Mouse (Mus musculus) spleen, postnatal 10 days (tissue): Measurements from ENCODE around the gene Alg6.

Experiments used
- DNase-seq, 2 experiments: peaks; one replicate each; pipeline ENCODE4 v3.0.0; 2021 to 2022; ENCODE audit warnings: low spot score in 2 of 2

Gene Alg6

DNA sequence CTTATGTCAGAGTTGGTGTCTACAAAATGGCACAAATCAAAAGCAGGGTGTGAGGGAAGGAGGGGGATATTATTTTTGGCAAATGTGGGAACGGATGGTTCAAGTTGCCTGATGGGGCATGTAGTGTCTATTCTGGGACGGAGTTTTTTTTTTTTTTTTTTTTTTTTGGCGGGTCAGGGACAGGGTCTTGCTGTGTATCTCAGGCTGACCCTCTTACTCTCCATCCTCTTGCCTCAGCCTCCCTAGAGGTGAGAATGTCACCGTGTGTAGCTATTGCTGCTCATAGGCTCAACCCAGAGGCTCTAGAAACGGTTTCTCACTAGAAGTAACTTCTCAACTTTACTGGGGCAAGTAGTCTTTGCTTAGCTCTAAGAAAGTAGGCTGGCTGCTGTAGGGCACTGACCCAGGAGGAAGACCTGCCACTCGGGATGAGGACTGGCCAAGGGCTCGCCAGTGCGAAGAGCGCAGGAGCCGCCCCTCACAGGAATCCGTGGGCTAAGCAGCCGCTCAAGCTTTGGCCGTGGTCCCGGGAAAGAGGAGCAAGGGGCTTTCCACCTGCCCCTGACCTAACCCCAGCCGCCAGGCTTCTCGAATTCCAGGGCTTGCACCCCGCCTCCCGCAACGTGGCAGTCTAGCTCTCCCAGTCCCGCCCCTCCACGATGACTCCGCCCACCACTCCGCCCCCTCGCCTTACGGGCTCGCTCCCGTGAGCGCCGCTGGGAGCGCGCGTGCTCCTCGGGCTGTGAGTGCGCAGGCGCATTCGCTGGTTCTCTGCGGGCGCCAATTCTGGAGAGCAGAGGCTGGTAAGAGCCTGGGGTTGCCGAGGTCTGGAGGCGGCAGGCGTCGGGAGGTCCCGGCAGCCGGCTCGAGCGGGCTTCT is at the start of gene Alg6:
TSS of gene Alg6 (plus strand) at position 761 of the 879 bp plus-strand sequence.
- DNase-seq: peak; percentile 94 to 97

DNA sequence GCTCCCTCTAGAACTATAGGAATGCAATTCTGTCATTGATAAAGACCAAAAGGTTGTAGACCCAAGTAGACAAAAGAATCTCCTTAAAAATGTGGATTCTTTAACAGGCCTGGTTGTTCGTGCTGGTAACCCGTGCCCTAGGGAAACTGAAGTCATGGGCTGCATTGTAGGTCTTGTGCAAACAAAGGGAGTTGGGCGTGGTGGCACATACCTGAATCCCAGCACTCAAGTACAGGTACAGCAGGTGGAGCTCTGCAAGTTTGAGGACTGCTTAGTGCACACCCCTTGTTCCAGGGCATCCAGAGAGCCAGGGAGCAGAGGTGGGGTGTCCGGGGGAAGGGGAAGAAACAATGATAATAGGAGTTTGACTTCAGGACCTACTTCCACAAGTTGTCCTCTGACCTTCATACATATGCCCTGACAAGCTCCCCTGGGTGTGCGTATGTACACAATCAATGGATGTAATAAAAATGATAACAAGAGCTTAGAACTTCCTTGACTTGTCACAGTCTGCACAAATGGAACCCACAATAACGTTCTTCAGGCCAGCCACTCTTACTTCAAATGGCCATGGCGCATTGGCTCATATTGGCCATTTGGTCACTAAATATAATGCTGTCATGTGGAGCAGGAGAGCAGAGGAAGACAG is 45.1 kb upstream of the Alg6 start:
- DNase-seq: no peak

GRCm38 (mm10) chr4:99675191-99675590 is 40.3 kb upstream of the Alg6 start:
- DNase-seq: no peak

GRCm38 (mm10) chr4:99683941-99684340 is 31.5 kb upstream of the Alg6 start:
- no peak for DNase-seq

- DNase-seq: no peak
Measured at GRCm38 (mm10) chr4:99686308-99686707, 29.2 kb upstream of the Alg6 start.

DNA sequence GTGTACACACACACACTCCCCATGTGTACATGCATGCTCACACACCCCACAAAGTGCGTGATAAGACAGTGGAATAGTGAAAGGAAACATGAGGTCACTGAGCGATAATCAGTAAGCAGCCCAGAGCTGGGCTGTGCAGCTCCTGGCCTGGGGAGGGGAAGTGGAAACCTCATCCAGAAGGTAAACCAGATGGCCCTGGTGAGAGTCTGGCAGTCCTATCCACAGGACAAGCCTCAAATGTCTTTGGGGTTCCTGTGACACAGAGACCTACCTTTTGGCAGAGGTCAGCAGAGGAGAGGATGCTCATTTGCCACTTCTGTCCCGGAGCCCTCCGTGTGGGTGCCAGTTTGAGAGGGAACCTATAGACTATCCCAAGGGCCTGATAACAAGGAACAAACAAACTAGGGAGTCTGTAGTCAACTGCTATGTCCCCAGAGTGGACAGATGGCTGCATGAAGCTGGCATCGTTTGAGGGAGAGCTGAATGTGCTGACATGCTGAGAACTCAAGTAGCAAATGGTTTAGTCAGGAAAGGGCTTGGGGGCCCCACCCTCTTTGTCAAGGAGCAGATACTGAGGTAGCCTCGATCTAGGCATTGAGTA is 2.8 kb upstream of the Alg6 start:
- no peak for DNase-seq

DNA sequence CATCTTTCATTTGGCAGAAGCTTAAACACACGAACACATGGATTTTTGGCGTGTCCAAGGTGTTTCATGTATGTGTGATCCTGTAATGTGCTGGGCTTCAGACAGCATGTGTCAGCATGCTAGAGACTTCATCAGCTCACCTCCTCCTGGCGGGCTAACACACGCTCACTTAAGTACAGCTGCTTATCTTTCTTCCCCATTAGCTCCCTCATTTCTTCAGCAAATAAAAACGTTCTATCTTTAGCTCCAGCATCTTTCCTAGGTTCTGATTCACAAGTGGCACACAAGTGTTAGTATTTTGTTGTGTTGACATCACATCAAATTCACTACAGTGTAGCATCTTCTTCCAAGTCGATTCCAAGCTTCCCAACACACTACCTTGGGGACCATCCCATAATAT is 1.5 kb upstream of the Alg6 start:
- no peak for DNase-seq

- no peak for DNase-seq
Measured at GRCm38 (mm10) chr4:99715783-99716416, 436 bp downstream of the Alg6 start.

DNA sequence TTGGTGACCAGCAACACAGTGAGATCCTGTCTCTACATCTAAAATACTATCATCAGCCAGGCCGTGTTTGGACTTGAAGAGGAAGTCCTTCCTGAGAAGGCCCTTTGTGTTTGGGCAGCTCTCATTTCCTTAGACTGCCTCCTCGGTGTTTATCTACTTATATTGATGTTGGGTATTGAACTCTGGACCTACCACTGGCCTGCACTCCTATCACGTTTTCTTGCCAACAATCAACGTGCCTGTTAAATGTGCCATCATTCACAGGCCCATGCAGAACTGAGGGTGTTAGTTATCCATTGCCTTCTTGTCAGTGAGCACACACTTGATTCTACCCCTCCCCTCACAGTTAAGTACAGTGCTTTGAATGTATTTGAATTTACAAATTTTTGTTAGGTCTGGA is 2.4 kb downstream of the Alg6 start:
- DNase-seq: no peak

- DNase-seq: no peak
Measured at GRCm38 (mm10) chr4:99724331-99724730, 8.9 kb downstream of the Alg6 start.

DNA sequence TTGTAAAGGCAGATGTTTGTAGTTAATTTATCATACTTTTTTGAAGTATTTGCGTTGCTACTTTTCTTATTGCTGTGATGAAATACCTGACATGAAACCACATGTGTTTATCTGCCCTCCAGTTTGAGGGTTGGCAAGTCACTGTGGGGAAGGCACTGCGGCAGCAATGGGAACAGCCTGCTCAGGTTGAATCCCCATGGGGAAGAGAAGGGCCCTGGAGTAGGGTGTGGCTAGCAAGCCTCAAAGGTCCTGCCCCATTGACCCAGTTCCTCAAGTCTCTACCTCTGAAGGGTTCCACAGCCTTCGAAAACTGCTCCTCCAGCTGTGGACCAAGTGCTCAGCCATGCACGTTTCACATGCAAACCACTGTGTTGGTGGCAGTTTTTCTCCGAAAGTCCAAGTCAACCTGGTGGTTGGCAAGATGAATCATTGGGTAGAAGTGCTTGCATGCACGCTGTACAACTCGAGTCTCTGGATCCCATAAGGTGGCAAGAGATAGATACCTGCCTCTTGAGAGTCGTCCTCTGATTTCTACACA is 10.5 kb downstream of the Alg6 start:
- no peak for DNase-seq

DNA sequence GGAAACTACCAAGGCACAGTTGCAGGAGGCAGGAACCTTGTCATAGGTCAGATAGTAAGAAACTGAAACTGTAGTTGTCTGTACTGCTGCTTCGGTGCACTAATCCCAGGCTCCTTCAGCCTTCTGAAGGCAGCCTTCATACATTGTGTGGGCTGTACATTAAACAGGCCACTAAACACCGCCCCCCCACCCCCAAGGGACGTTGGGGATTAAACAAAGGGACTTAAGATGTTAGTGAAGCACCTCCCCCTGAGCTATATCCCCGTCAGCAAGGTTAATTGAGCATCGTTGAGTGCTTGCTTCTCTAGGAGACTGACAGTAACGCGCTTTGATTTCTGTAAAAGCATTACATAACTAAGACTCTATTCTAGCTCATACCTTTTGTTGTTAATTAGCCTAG is 24.4 kb downstream of the Alg6 start:
- no peak for DNase-seq

DNA sequence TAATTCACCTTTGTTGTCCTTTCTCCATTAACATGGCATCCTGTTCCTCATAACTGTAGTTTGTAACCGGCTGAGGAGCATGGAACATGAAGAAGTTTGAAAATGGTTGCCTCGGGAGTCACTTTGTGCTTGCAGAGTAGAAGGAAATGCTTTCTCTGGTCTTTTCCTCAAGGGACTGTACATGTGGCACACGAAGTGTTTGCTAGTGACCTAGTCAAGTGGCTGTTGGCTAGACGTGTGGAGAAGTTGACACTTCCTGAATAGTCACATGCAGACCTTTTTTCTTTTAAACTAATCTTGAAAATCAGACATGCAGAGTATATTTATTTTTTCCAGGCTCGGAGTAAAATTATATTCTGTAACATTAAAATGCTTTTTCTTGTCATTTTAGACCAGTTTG is 37.0 kb downstream of the Alg6 start:
- no peak for DNase-seq

DNA sequence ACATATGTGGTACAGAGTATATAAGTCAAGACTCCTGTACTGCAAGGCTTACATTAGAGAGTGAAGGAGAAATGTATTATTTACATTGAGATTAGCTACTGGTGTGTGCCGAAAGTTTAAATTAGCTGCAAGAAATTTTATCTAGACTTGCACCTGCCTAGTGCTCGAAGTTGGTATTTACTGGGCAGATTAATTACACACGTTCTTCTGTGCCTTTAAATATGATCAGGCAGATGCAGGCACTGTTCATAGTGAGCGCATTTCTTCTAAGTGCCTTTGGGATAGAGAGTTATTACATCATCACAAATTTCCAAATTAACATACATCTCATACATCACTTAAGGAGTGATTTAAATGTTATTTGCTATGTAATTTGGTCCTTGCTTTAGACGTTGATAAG is 50.8 kb downstream of the Alg6 start:
- DNase-seq: no peak

DNA sequence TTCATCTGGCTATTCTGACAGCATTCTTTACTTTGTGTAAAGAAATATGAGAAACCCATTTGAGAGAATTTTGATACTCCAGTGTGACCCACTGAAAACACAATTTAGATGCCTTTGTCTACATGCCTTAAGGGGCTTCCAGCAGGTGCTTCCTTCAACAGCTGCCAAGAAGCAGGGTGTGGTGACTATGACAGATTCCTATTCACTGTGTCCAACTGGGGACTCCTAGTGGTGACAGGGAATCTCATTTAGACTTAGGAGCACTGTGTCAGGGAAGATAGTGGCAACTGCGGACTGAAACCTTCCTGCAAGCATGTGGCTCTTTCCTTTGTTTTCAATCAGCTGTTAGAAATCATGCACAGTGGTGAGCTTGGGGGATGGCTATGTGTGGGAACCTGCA is 51.3 kb downstream of the Alg6 start:
- DNase-seq: no peak

- no peak for DNase-seq
Measured at GRCm38 (mm10) chr4:99770555-99770954, 55.1 kb downstream of the Alg6 start.

GRCm38 (mm10) chr4:99773041-99773440 is 57.6 kb downstream of the Alg6 start:
- no peak for DNase-seq

DNA sequence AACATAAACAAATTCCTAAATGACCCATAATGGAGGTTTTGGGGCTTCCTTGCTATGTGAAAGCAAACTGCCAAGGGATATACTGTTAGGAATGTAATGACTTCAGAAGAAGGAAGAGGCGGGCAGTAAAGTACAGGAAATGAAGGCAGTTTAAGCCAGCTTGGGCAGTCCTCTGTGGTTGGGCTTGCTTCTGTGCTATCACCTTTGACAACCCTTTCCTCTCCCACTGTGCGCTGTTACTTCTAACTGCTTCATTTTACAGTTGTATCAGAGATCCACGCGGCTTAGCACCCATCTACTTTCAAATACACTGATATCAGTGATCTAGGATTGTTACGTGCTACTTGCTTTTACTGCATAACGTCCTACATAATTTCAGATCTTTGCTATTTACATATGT is 76.9 kb downstream of the Alg6 start:
- no peak for DNase-seq
